Mouse (Mus musculus) adrenal gland, postnatal 4 days (tissue): ENCODE results near the gene Cpeb2. TPM values are rescaled to one million over a fixed set of nuclear protein-coding genes. Genes with fewer than 3 reads are reported as not detected.

ENCODE experiments used
- DNase-seq, 2 experiments: peaks; one replicate each; pipeline ENCODE4 v3.0.0; 2021 to 2022; ENCODE audit warnings: low spot score in 2 of 2, mixed read lengths in 2 of 2
- long read RNA-seq, 2 experiments: library from polyadenylated mRNA; stranded (forward); transcript quantifications; one replicate each; pipeline ENCODE4 v2.0.0; 2021
- total RNA-seq, 2 experiments: library from RNA; stranded (reverse); gene quantifications; 2 replicates each; pipeline ENCODE4 v1.2.3; 2021

Cpeb2 gene
- 10 to 100 TPM; 19.7 to 20.4 TPM for total RNA-seq
- long read RNA-seq, experiment 1, partial matches to known transcripts, result 0 of 2 reads
- long read RNA-seq, experiment 1, other reads (novel, unspliced or antisense), result 2 of 2 reads
- long read RNA-seq, experiment 2, full-length matches to known transcripts, result 3 of 6 reads
- long read RNA-seq, experiment 2, partial matches to known transcripts, result 1 of 6 reads
- long read RNA-seq, experiment 2, other reads (novel, unspliced or antisense), result 2 of 6 reads

DNA sequence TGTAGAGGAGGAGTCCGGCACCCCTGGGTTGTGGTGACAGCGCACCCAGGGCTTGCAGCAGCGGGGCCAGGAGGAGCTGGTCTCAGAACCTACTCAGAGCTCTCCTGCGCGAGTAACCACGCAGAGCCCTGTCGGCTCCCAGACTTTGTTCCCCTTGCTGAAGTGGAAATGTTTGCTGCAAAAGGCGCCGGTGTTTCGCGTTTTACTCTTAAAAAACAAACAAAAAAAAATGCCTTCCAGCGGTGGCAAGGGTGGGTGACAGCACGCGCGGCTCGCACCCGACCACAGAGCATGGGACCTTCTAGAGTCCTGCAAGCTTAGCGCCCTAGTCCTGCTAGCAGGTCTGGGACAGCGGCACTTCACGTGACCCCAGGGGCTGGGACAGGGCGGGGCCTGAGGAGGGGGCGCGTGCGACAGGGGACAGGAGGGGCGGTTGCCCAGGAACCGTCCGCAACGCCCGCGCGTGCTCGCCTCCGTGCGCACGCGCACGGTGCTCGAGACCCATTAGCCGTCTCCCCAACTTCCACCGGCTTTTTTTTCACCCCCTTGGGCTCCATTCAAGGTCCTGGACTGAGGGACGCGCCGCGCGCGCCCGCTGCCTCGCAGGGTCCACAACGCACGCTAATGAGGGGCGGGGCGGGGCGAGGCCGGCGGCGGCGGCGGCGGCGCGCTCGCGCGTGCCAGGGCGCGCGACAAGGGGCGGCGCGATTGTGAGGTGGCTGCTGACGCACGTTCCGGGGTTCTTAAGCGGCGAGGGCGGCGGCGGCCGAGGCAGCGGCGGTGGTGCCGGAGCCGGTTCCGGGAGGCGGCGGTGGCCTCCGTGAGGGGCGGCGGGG lies at the start of gene Cpeb2:
Gene Cpeb2 (plus strand): TSS at position 691 of the 836 bp plus-strand sequence.
- DNase-seq, result peak; percentile 83 to 91

DNA sequence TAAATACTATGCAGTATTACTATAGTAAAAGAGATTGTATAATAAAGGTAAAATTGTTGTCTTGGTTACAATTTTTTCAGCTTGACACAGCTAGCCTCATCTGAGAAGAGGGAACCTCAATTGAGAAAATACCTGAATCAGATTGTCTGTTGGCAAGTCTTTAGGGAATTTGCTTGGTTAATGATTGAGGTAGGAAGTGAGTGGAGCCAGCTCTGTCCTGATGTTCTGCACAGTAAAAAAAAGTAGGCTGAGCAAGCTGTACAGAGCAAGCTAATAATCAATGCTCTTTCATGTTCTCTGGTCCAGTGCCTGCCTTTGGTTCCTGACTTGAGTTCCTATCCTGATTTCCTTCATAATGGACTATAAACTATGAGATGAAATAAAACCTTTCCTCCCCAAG lies 49.4 kb upstream of the Cpeb2 start:
- DNase-seq, result no peak

DNA sequence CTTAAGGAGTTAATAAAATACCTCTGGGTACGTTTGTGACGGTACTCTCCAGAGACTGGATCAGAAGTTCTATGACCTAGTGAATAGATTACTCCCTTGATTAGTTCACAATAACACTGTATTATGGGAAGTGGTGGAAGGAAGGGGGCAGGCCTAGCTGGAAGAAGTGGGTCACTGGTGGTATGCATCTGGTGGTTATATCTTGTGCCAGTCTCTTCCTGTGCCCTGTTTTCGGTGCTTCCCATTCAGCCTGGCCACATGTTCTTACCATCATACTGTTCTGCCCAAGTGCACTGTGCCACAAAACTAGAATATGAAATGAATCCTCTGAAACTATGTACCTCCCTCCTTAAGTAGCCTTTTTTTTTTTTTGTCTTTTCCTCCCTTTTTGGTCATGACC lies 48.1 kb upstream of the Cpeb2 start:
- no peak for DNase-seq

DNA sequence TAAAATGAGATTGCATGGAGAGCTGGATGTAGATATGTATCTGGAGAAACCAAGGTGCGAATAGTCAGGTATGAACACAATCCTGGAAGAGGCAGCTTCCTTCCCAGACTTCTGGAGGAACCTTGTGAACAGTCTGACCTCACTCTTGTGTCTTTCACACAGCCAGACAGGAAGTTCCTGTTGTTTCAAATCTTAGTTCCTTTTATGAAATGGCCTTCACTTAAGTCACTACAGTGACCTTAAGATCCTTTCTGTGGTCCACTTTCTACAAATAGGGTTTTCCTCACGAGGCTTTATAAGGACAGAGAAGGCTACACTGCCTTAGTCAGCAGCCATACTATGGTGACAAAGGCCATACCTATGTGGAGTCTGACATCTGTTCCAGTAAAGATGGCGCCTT lies 47.5 kb upstream of the Cpeb2 start:
- DNase-seq, result no peak

DNA sequence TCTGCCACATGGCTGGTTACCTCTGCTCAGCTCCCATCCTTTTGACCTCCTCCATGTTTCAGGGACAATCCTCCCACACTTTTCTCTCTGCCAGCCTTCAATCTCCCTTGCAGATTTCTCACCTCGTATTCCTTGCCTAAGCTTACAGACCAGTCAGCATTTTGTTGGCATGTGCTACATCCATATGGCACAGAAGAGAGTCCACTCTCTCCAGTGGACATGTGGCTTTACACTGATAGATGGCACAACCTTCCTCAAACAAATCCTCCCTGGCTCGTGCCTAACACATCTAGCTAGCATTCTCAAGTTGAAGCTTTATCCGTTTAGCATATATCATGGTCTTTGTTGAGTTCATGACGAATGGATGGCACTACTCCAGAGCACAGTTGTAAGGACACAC lies 32.3 kb upstream of the Cpeb2 start:
- no peak for DNase-seq

DNA sequence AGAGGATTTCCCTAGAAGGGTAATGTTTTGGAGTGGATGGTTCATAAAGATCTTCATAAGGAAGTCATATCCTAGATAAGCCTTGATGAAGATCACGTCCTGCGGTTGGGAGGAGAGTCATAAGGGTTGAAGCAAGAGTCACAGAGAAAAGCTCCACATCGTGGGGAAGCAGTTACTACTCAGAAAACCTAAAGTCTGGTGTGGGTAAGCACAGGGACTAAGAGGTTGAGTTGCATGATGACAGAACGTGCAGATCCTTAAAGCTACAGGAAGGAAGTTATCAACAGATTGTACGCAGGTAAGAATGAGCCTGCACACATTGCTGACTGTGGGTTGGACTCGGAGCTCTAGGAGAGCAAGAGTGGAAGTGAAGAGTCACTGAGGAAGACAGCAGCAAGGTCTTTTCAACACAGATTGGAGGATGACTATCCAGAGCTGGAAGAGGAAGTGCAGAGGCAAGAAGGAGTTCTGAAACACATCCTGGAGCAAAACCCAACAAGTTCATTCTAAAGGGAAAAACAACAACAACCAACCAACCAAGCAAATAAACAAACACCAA lies 26.4 kb upstream of the Cpeb2 start:
- DNase-seq, result no peak

DNA sequence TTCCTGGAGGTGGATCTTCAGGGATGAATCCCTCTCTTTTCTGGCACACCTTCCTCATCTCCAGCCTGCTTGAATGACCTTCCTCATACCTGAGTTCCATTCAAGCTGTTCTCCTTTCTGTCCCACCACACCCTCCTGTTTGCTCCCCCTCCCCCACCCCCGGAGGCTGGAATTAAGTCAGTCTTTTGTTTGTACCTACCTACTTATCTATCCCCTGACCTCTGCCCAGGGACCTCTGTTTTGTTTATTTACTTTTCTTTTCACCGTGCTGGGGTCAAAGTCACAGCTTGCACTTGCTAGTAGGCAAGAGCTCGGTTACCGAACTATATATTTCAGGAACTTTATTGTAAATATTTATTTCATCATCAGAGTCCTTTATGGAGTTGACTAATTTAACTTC lies 15.5 kb upstream of the Cpeb2 start:
- DNase-seq, result no peak

DNA sequence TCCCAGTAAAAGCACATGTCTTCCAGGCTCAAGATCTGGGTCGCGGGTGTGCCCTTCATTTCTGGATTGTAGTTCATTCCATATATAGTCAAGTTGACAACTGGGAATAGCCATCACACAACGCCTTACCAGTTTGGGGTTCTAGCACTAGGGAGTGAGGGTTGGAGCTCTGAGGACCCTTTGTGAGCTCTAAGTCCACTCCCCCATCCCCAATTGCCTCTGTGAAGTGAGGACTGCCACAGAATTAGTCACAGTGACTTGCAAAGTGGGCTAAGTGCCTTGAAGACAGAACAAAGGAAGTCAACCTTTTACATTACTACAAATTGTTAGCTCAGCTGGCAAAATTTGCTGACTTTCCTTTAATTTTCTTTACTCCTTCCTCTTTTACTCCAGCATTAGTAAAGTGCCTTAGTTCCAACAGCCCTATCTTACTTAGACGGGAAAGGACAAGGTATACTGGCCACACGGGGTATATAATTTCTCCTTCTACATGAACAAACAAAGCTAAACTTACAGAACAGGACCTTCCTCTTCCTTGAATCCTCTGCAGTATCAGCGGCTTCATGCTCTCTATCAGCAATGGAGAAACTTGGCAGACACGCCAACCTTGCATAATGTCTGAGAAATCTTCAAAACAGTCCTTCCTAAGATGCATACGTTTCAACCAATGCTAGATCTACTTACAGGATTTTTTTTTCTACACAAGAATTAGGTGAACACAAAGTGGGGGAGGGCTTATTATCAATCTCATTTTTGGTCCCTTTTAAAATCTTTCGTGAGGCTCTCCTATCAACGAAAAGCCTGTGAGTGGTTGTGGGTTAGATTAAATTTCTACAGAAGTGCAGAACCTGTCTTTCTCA lies 14.8 kb upstream of the Cpeb2 start:
- no peak for DNase-seq

DNA sequence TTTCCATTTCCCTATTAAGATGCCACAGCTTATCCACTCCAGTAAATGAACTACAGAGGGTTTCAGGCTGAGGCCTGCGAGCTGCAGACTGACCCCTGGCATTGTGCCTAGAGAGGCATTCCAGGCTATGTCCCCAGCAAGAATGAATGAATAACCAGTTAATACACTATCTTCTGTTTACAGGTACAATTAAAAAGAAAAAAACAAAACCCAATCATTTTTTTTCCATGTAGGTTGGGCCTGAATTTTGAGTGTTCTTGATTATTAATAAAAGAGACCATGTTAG lies 14.2 kb upstream of the Cpeb2 start:
- no peak for DNase-seq

DNA sequence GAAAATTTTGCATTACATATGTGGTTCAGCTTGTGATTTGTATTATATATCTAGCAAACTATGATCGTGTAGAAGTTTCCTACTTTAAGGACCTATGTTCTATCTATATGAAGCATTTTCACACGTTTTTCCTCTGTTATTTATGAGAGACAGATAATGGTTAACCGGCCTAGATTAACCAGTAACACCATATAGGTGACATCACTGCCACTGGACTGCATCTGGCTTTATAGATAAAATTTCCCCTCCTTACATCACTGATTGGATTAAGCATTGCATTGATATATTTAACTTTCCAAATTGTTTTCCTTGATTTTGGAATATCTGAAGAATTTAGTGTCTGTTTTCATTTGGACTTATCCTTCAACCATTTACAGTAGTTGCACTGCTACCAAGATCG lies 9.6 kb upstream of the Cpeb2 start:
- DNase-seq, result no peak

DNA sequence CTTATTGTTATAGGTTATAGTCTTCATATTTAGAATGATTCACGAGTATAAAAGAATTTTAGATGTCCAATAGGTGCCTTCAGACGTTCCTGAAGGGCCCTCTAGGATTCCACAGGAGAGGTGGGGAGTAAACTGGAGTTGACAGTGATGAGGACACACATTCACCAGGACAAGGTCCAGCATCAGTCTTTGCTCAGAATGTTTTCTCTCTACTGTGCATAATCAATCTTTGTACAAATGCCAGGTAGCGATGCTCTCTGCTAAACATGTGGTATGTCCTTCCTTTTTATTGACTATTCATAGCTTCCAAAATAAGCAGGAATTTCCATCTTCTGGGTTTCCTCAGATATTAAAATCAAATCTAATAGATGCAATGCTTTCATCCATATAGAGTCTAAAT lies 8.7 kb upstream of the Cpeb2 start:
- no peak for DNase-seq

DNA sequence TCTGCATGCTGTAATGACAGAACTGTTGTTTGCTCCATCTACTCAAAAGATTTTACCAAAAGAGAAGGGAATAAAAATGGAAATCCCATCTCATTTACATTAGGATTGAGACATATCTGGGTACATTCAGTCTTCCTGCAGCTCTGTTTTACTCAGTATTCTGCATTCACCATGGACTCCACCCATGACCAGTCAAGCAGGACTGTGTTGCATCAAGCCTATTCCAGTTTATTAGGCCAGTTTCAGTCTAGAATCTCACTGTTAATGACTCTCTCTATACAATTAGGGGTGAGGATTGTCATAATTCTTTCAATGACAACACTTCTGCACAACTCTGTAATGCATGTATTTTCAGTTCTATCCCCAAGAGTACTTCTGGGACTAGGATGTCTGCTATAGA lies 6.8 kb upstream of the Cpeb2 start:
- DNase-seq, result no peak

DNA sequence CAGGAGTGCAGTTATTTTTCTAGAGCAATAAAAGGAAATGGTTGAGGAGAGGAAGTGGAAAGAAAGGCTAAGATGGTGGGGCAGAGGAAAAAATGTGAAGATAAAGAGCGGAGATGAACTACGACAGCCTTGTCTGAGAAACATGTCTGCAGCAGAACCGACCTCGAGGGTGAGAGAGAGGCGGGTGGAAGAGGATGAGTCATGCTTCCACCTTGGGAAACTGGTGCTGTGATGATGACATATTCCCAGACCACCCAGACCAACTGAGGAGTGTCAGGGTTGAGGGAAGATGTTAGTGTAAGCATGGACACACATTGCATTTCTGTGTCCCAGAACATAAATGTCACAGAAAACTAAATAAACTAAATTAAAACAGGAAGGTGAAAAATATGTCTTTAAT lies 5.4 kb upstream of the Cpeb2 start:
- no peak for DNase-seq

DNA sequence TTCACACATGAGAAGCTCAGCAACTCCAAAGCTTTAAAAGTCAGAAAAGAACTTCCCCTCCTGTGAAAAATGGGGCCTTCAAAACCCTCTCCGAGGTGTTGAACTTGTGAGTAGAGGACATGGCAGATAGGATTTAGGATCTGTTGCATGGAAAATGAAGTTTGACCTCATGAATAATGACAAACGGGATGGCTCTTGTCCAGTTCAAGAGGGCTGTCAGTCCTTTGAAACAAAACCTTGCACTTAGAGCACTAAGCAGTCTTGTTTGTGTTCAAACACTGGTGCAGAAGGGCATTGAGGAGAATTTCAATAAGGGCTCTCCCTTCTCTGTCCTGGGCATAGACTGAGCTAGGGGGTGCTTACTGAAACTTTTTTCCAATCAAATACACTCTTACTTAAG lies 1.9 kb upstream of the Cpeb2 start:
- DNase-seq, result no peak

DNA sequence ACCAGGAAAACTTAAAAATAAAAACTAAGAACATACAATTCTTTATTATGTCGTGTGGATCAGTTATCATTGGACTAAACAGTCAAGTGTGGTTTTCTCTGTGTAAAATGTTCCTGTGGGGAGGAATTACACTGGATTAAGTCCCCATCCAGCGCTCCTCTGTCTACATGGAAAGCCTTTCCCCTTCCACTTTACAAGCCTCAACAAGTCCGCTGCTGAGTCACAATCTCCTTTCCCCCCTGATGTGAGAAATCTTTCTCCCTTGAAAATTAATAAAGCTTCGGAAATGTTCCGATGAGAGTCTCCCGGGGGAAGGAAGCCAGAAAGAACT lies 856 bp upstream of the Cpeb2 start:
- no peak for DNase-seq

DNA sequence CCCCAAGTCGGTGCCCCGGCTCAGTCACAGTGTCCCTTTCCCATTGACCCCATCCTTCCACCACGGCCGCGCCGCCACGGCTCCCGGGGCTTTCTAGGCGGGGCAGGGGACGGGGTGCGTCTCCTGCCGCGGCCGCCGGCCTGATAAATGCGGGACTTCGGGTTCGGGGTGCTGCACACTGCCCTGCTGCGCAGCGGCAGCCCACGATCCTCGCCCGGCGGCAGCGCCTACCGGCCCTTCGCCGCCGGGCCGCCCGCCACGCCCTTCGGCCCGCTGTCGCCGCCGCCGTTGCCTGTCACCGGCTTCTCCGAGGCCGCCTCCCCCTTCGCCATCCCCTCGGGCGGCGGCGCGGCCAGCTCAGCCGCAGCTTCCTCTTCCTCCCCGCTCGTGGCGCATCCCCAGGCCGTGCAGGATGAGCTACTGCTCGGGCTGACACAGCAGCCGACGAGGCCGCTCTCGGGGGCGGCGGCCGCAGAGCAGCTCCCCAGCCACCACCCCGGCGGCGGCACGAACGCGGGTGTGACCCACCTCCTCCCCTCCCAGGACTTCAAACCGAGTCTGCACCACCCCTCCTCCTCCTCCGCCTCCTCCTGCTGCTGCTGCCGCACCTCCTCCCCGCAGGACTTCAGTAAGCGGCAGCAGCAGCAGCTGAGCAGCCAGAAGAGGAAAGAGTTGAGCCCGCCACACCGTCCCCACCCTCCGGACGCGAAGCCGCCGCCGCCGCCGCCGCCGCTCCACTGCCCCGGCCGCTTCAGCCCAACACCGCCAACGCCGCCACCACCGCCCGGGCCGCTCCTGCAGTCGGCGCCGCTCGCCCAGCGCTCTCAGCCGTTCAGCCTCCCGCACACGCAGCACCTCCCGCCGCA lies 579 bp downstream of the Cpeb2 start:
- DNase-seq, result peak; percentile 26 to 65

DNA sequence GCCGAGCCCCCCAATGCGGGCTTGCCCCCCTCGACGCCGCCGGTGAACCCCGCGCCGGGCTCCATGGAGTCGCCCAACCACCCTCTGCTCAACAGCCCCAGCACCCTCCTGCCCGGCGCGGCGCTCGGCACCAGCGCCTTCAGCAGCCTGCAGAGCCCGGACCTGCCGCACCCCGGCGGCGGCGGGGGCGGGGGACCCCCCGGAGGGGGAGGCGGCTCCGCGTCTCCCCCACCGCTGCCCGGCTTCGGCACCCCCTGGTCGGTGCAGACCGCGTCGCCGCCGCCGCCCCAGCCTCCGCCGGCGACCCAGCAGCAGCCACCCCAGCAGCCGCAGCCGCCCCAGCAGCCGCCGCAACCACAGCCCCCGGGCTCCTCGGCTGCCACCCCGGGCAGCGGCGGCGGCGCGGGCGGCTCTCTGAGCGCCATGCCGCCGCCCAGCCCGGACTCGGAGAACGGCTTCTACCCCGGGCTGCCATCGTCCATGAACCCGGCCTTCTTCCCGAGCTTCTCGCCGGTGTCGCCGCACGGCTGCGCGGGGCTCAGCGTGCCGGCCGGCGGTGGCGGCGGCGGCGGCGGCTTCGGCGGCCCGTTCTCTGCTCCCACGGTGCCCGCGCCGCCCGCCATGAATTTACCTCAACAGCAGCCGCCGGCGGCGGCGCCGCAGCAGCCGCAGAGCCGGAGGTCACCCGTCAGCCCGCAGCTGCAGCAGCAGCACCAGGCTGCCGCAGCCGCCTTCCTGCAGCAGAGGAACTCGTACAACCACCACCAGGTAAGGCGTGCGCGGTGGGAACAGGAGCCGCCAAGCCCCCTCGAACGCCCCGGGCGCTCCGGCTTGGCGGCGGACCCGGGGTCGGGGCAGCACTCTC lies 1.6 kb downstream of the Cpeb2 start:
- DNase-seq, result peak; percentile 12 to 15

DNA sequence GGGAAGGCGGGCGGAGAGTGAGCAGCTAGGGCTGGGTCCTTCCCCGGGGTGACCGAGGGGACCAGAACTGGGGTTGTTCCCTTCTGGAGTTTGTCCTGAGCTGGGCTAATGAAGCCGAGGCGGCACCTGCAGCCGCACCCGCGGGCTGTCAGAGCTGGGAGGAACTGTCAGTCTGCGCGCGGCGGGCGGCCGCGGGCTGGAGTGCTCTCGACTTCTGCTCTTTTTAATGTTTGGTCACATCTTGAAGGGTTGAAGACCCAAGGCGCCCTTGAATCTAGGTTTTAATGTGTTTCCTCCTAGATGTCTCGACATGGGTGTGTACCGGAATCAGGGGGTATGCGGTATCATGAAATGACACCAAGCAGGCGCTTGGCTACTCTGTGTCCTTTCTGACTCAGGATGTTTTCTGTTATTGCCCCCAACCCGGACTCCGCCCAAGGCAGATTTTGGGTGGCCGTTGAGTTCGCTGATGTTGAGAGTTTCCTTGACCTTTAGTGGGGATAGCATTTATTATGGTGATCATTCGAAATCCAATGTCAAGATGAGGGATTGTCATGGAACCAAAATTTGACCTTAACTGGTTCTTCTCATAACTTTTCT lies 2.3 kb downstream of the Cpeb2 start:
- DNase-seq, result peak in 1 of 2 experiments; percentile 16

DNA sequence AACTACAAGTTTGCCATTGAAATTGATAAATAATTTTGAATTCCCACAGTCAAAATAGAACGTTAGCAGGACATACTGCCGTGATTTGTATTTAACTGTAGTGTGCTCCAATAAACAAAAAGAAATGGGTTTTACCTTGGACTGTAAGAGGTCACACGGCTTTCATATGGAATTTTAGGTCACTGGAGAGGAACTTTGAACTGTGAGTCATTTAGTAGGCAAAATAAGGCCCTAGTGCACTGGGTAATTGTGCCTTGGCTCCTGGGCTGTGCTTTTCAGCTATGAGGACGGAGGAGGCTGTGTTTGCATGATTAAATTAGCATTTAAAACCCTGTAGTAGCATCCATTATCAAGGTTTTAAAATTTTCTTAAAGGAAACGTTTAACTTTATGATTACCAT lies 3.0 kb downstream of the Cpeb2 start:
- no peak for DNase-seq

DNA sequence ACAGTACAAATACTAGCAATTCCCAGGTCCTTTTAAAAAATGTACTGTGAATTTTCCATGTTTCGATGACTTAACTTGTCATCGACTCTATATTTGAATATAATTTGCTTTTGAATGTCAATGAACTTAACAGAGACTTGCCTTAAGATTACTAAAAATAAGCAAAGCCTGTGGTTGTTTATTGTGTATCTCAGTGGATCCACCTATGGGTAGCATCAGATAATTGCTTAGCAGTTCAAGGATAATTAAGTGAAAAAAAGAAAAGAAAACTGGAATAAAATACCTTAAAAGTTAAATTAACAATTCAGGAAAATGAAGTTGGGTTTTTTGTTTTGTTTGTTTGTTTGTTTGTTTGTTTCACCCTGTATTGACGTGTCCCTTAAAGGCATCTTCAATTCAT lies 3.5 kb downstream of the Cpeb2 start:
- no peak for DNase-seq
